Mouse (Mus musculus): ENCODE data around the gene 4930503E14Rik. TPM values are rescaled to one million over a fixed set of nuclear protein-coding genes. Genes with fewer than 3 reads are reported as not detected.

4930503E14Rik gene
- total RNA-seq (2023), result not detected

DNA sequence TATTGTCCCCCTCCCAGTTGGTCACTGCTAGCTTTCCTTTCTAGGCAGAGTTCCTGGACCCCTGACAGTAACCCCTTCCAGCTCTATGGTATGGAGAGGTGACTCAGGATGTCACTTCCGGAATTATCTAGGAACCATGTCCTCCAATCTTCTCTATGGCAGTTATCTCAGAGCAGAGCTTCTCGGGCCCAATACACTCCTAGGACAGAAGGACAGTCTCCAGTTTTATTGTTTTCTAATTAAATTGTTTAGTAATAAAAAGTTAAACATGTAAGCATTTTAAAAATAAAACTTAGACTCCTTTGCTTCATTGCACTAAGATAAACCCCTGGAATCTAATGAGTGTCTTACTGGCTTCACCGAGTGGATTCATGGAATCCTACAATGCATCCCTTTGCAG lies at the start of gene 4930503E14Rik:
Gene 4930503E14Rik, minus strand, starts transcription at position 101 of the 400 bp plus-strand sequence.

DNA sequence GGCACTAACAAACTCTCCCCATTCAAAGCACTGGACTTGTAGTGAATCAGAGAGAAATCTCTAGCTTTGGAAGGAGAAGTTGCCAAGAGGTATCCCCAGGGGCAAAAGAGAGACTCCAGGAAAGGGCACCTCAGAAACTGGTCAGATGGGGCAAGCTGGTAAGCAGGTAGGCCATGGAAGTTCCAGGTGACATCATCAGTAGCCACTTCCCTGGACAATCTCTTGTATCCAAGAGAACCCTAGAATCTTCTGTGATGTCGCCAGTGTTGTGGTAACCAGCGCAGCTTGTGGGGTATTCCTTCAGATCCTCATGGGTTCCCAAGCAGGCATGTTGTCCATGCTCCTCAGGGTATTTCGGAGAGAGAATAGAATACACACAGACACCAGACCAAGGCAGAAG lies 15.7 kb downstream of the 4930503E14Rik start, which contains the start of gene Gm8212:
Gene Gm8212, plus strand, starts transcription at position 301 of the 400 bp plus-strand sequence.

DNA sequence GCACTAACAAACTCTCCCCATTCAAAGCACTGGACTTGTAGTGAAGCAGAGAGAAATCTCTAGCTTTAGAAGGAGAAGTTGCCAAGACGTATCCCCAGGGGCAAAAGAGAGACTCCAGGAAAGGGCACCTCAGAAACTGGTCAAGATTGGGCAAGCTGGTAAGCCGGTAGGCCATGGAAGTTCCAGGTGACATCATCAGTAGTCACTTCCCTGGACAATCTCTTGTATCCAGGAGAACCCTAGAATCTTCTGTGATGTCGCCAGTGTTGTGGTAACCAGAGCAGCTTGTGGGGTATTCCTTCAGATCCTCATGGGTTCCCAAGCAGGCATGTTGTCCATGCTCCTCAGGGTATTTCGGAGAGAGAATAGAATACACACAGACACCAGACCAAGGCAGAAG lies 89.5 kb downstream of the 4930503E14Rik start, which contains the start of gene Gm3327:
Gene Gm3327, plus strand, starts transcription at position 301 of the 400 bp plus-strand sequence.

Other genes starting within 250 kb of the 4930503E14Rik start
- gene Ang6, start 211.0 kb downstream of the 4930503E14Rik start, total RNA-seq (2023), result not detected
- 1.3 TPM for gene Ear2, start 110.6 kb downstream of the 4930503E14Rik start, total RNA-seq (2023)
- not detected for gene Gm3327, start 89.4 kb downstream of the 4930503E14Rik start, total RNA-seq (2023)
- gene Gm8212, start 15.6 kb downstream of the 4930503E14Rik start, total RNA-seq (2023), result not detected
- not detected for gene Gm8220, start 72.3 kb upstream of the 4930503E14Rik start, total RNA-seq (2023)
- not detected for gene Gm5930, start 125.3 kb upstream of the 4930503E14Rik start, total RNA-seq (2023)
- gene Gm8229, start 152.1 kb upstream of the 4930503E14Rik start, total RNA-seq (2023), result not detected
- not detected for gene Gm3371, start 197.4 kb upstream of the 4930503E14Rik start, total RNA-seq (2023)
- not detected for gene Gm8232, start 220.4 kb upstream of the 4930503E14Rik start, total RNA-seq (2023)

All from CD4-positive naive resting alpha-beta T cell, adult 57 days (primary cell).